Mouse (Mus musculus) ES-E14 (cell line): ENCODE data around the gene Adcy5.

Source experiments
- CHD2 ChIP-seq: IDR thresholded peaks from 2 replicates; pipeline ENCODE4 v1.6.1; 2014; ENCODE audit warnings: mild to moderate bottlenecking, low read depth, low read length, inconsistent platforms
- HCFC1 ChIP-seq: IDR thresholded peaks from 2 replicates; pipeline ENCODE4 v1.6.1; 2012; ENCODE audit warnings: low read length, inconsistent platforms, borderline replicate concordance; ENCODE audit not compliant: insufficient read depth
- MAFK ChIP-seq: IDR thresholded peaks from 2 replicates; pipeline ENCODE4 v1.6.1; 2014; ENCODE audit warnings: mild to moderate bottlenecking, low read depth, low read length, inconsistent platforms; ENCODE audit not compliant: insufficient read depth
- ZC3H11A ChIP-seq: IDR thresholded peaks from 2 replicates; pipeline ENCODE4 v1.6.1; 2012; ENCODE audit warnings: low read depth, mild to moderate bottlenecking, inconsistent platforms, low read length, borderline replicate concordance

- no peak for TF ChIP-seq ZC3H11A
- TF ChIP-seq CHD2: no peak
- no peak for TF ChIP-seq MAFK
- no peak for TF ChIP-seq HCFC1
These were observed 163.7 kb downstream of the Adcy5 start for GRCm38 (mm10) chr16:35318397-35318796.
